Mouse (Mus musculus) gastrocnemius, adult 2 months (tissue): ENCODE results near the gene Cntrl. TPM values are rescaled to one million over a fixed set of nuclear protein-coding genes. Genes with fewer than 3 reads are reported as not detected.

Experiments used
- DNase-seq: peaks from one replicate; pipeline ENCODE4 v3.0.0; 2022
- H3K27ac ChIP-seq: fragments of 200-600 bp; 2 replicates; pipeline ENCODE4 v1.8.1; 2022; ENCODE audit warnings: mild to moderate bottlenecking
- H3K4me3 ChIP-seq: fragments of 200-600 bp; 2 replicates; pipeline ENCODE4 v1.8.1; 2022; ENCODE audit warnings: mild to moderate bottlenecking, moderate library complexity
- CTCF ChIP-seq: fragments of 200-600 bp; IDR thresholded peaks from 2 replicates; pipeline ENCODE4 v1.8.1; 2022; ENCODE audit warnings: antibody characterized with exemption, mild to moderate bottlenecking, moderate library complexity
- intact Hi-C: fragments of 180-260 bp; cut with DNase I; formaldehyde crosslinking; loops from one replicate; pipeline ENCODE4 v1.15.1; 2025
- total RNA-seq, 2 experiments: library from RNA; stranded (reverse); gene quantifications; 2 replicates each; pipeline ENCODE4 v1.2.3; 2021

Gene Cntrl
- total RNA-seq, 2 experiments from 2014 or later = 8.0 to 8.4 TPM

DNA sequence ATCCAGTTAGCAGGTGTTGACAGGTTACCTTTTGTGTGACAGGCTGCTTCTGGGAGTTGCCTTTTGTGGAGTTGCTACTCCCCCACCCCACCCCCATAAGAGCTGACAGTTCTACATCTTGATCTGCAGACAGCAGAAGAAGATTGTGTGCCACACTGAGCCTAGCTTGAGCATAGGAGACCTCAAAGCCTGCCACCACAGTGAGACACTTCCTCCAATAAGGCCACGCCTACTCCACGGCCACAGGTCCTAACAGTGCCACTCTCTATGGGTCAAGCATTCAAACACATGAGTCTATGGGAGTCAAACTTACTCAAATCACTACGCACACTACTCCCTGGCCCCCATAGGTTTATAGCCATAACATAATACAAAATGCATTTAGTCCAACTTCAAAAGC is 109.4 kb downstream of the Cntrl start:
- DNase-seq = no peak
- no peak overlapping the region for H3K4me3 ChIP-seq
- intact Hi-C loops = no loop called here
- no peak for TF ChIP-seq CTCF
- H3K27ac ChIP-seq = no peak overlapping the region

DNA sequence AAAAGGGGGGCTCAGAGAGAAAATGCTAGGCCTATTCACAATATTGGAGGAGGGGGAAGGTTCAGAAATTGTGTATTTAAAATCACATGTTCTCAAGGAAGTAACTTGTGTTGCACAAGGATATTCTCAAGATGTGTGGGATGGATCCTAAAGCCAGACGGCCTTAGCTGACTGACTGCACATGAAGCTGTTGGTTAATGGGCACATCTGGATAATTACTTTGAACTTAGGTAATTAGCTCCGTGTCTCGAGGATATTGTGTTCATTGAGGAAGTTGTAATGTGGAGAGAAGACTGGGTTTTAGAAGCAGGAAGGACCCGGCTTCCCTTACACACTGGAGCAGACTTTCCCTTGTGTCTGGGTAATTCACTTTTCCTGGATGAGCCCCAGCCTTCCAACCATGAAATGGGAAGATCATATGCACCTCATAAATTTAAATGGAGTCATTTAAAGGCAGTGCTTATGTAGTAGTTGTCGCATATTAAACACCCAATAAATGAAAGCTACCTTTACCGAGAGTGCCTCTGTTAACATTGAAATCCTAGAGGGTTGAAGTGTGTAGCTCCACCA is 113.6 kb downstream of the Cntrl start:
- TF ChIP-seq CTCF = no peak
- no peak overlapping the region for H3K4me3 ChIP-seq
- no peak for DNase-seq
- intact Hi-C loops = no loop called here
- H3K27ac ChIP-seq = no peak overlapping the region

DNA sequence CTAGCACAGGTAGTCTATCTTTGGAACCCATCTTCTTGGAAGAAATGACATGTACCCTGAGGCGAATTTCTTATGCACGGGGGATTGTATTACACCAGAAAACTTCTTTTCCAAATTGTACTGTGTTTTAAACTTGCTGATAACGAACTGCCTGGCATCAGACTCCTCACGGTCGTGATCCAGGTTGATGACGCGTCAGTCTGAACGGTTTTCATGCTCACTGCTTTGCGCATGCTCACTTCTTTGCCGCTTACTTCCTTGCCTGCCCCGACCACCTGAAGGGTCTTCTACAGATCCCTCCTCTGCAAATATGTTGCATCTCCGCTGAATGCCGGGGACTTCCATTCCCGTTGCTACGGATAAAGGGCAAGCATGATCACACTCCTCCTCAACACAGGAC is 115.0 kb downstream of the Cntrl start:
- no peak for TF ChIP-seq CTCF
- Histone ChIP-seq H3K27ac (no peak overlapping the region), H3K4me3 (no peak overlapping the region)
- DNase-seq = no peak
- intact Hi-C loops = no loop called here

DNA sequence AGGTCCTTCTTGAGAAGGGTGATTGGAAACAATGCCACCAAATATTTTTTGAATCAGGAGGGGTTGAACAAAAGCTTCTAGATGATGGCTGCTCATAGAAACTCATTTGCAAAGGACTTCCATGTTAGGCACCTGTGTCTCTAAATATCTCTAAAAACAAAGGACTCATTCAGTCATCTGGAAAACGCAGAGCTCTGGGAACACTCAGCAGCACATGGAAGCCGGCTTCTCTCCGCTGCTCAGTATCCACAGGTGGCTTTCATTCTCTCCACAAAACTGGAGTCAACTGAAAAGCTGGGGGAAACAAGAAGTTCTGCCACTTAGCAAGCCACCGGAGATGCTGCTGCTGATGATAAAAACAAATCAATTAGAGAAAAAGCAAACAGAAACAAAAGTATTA is 118.9 kb downstream of the Cntrl start:
- DNase-seq = no peak
- no peak overlapping the region for H3K4me3 ChIP-seq
- TF ChIP-seq CTCF = no peak
- no peak overlapping the region for H3K27ac ChIP-seq
- intact Hi-C loops = no loop called here

Other genes starting within 250 kb of the Cntrl start
- gene Cutal, start 235.1 kb upstream of the Cntrl start, total RNA-seq = under 1 TPM; 0.17 to 0.69 TPM
- 10 to 100 TPM; 12.6 to 14.7 TPM for gene Psmd5, start 234.5 kb upstream of the Cntrl start, total RNA-seq
- gene Phf19, start 195.5 kb upstream of the Cntrl start, total RNA-seq = under 1 TPM; 0.54 to 0.61 TPM
- 1 to 10 TPM in 1 of 2 experiments, under 1 TPM in 1; 0.46 to 1.2 TPM for gene Traf1, start 147.7 kb upstream of the Cntrl start, total RNA-seq
- not detected for gene Hc, start 48.1 kb upstream of the Cntrl start, total RNA-seq
- not detected for gene AI182371, start 7.9 kb upstream of the Cntrl start, total RNA-seq
- 10 to 100 TPM; 87.9 to 91.5 TPM for gene Rab14, start 91.6 kb downstream of the Cntrl start, total RNA-seq
- gene Gsn, start 146.9 kb downstream of the Cntrl start, total RNA-seq = 100 to 1,000 TPM; 676 to 777 TPM
- 10 to 100 TPM; 17.1 to 30.1 TPM for gene Stom, start 227.5 kb downstream of the Cntrl start, total RNA-seq